Mouse (Mus musculus): ENCODE results near the gene Tas2r134.

Tas2r134 gene

DNA sequence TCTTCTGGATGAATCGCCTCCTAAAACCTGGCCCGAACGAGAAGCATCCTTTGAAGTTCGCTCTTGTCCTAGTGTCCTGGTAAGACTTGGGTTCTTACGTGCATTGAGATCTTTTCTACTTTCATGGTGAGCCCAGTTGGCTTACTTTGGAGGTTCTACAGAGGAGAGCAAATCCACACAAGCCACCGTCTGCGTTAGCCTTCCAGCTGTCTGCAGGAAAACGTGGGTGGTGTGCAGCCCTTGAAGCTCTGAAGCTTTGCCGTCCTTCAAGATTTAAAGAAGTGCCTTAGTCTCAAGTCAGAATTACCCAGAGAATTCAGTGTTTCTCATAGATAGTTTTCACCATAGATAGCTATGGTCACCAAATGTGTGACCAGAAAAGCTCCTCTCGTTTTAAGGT lies 24.8 kb downstream of the Tas2r134 start:
- no peak for DNase-seq (ENCODE audit: low spot score)

DNA sequence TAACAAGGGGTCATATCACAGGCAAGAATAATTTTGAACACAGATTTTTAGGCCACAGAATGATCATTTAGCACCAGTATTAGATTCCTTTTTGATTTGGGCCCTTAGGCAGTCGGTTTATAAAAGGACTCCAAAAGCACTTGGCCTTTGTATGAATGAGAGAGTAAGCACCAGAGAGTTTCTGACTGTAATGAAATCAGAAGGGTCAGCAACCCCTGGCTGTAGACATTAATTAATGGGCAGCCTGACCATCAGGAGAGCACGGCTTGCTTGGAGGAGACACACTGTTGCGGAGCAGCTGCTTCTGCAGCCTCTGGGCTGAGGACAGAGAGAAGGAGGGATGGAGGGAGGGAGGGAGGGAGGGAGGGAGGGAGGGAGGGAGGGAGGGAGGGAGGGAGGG lies 30.4 kb downstream of the Tas2r134 start:
- no peak for DNase-seq (ENCODE audit: low spot score)

DNA sequence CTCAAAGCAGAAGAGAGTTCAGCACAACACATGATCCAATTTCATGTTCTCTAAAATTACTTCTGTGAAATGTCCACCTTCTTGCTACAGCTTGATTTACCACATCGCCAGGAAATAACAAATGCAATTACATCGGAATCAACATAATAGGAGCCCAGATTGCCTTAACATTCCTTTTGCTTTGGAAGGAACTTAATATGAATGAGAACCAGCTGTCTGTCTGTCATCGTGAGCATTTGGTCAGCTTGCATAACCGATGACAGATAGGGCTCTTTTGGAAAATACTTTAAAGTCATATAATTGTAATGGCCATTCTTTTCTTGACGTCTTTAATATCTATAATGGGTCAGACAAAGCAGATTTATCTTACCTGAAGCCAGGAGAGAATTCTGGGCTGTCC lies 31.0 kb downstream of the Tas2r134 start:
- no peak for DNase-seq (ENCODE audit: low spot score)

DNA sequence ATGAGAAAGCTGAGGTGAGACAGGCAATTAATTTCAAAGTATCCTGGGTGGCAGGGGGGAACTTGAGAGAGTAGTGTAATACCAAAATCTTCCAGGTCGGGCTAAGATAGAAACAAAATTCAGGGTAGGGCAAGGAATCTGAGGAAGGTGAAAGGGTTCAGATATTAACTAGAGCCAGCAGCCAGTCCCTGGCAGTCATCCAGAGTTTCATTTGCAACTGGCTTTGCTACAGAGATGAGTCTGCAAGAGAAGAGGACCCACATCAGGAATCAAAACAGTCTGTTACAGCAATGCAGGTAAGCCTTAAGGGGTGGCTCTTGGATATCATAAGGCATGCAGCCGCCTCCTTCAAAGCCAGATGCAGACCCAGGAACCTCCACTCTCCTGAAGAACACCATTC lies 47.0 kb downstream of the Tas2r134 start:
- DNase-seq (ENCODE audit: low spot score), result no peak

Measured in urinary bladder, postnatal 14 days (tissue).